Mouse (Mus musculus): ENCODE measurements around the gene Cdk2. TPM values are rescaled to one million over a fixed set of nuclear protein-coding genes. Genes with fewer than 3 reads are reported as not detected.

The Cdk2 gene
- total RNA-seq, 2 experiments from 2014 or later: 2.0 to 2.4 TPM

DNA sequence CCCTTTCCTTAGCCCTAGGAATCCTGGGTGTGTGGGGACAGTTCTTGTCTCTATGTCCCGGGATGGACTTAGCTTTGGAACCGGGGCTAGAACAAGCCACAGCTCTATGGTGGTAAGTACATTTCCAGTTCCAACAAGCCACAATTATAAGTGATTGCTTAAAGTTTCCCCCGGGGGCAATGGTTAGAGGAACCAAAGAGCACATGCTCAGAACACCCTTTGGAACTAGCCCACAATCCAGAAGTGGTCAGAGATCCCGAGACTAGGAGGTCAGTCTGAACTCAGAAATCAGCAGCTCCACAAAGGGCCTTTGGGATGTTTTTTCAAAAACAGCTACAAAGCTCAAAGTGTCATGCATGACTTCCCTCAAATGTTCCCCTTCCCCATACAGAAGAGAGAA, 51.0 kb downstream of the Cdk2 start:
- DNase-seq: no peak

Other genes with a start within 250 kb of the Cdk2 start
- gene Smarcc2, start 245.8 kb downstream of the Cdk2 start, total RNA-seq (2021): 100 to 1,000 TPM; 226 to 234 TPM
- 100 to 1,000 TPM; 520 to 569 TPM for gene Myl6, start 210.9 kb downstream of the Cdk2 start, total RNA-seq (2021)
- gene Myl6b, start 206.3 kb downstream of the Cdk2 start, total RNA-seq (2021): 10 to 100 TPM; 16.2 to 19.3 TPM
- gene Esyt1, start 179.2 kb downstream of the Cdk2 start, total RNA-seq (2021): 1 to 10 TPM; 4.5 to 4.7 TPM
- 10 to 100 TPM; 14.1 to 14.3 TPM for gene Zc3h10, start 157.3 kb downstream of the Cdk2 start, total RNA-seq (2021)
- gene Rpl41, start 155.7 kb downstream of the Cdk2 start, total RNA-seq (2021): 1,000 to 10,000 TPM; 1,506 to 1,536 TPM
- 10 to 100 TPM; 61.9 to 66.9 TPM for gene Pa2g4, start 139.0 kb downstream of the Cdk2 start, total RNA-seq (2021)
- gene Erbb3, start 115.4 kb downstream of the Cdk2 start, total RNA-seq (2021): 1 to 10 TPM; 7.8 to 8.0 TPM
- gene Rps26, start 78.3 kb downstream of the Cdk2 start, total RNA-seq (2021): 100 to 1,000 TPM; 288 to 319 TPM
- 10 to 100 TPM; 14.8 to 15.5 TPM for gene Ikzf4, start 59.0 kb downstream of the Cdk2 start, total RNA-seq (2021)
- gene Suox, start 31.0 kb downstream of the Cdk2 start, total RNA-seq (2021): 10 to 100 TPM; 11.4 to 14.2 TPM
- gene Rab5b, start 8.8 kb downstream of the Cdk2 start, total RNA-seq (2021): 100 to 1,000 TPM; 131 to 134 TPM
- under 1 TPM; 0.25 to 0.35 TPM for gene Pmel, start 836 bp downstream of the Cdk2 start, total RNA-seq (2021)
- gene Dgka, start 39.8 kb upstream of the Cdk2 start, total RNA-seq (2021): 10 to 100 TPM in 1 of 2 experiments, 1 to 10 TPM in 1; 9.3 to 11.1 TPM
- gene Pym1, start 42.9 kb upstream of the Cdk2 start, total RNA-seq (2021): 10 to 100 TPM; 26.0 to 28.2 TPM
- under 1 TPM; 0.20 to 0.46 TPM for gene Mmp19, start 85.9 kb upstream of the Cdk2 start, total RNA-seq (2021)
- 10 to 100 TPM; 65.3 to 69.1 TPM for gene Dnajc14, start 99.0 kb upstream of the Cdk2 start, total RNA-seq (2021)
- 10 to 100 TPM in 1 of 2 experiments, 1 to 10 TPM in 1; 8.4 to 10.6 TPM for gene Tmem198b, start 99.3 kb upstream of the Cdk2 start, total RNA-seq (2021)
- gene Sarnp, start 112.3 kb upstream of the Cdk2 start, total RNA-seq (2021): 10 to 100 TPM; 38.9 to 39.5 TPM
- 1 to 10 TPM; 8.9 to 9.8 TPM for gene Ormdl2, start 116.6 kb upstream of the Cdk2 start, total RNA-seq (2021)
- 10 to 100 TPM; 20.4 to 22.7 TPM for gene Gdf11, start 186.7 kb upstream of the Cdk2 start, total RNA-seq (2021)
- gene Cd63, start 196.0 kb upstream of the Cdk2 start, total RNA-seq (2021): 10 to 100 TPM; 77.8 to 79.7 TPM
- gene Rdh5, start 217.9 kb upstream of the Cdk2 start, total RNA-seq (2021): 1 to 10 TPM; 6.4 to 8.9 TPM
- gene Bloc1s1, start 219.0 kb upstream of the Cdk2 start, total RNA-seq (2021): 10 to 100 TPM; 92.9 to 94.1 TPM
- 10 to 100 TPM; 30.1 to 35.4 TPM for gene Itga7, start 228.8 kb upstream of the Cdk2 start, total RNA-seq (2021)